Mouse (Mus musculus): ENCODE results near the gene Spata6. TPM values are rescaled to one million over a fixed set of nuclear protein-coding genes. Genes with fewer than 3 reads are reported as not detected.

Spata6 gene
- polyA plus RNA-seq, 1 experiment = 8.2 TPM

GRCm38 (mm10) chr4:111852626-111853025 is 132.8 kb downstream of the Spata6 start:
- no peak for TF ChIP-seq CTCF (IDR thresholded peaks at IDR 0.05; ENCODE audit: borderline replicate concordance, insufficient read depth, low read depth, low read length)
- no peak for TF ChIP-seq POLR2A (IDR thresholded peaks at IDR 0.05; ENCODE audit: borderline replicate concordance, insufficient read depth, low read length)
- H3K4me1 ChIP-seq (ENCODE audit: control insufficient read depth, insufficient read depth, low read length) = no peaks in the 10 kb centered on the region
- no peak for DNase-seq
- H3K27ac ChIP-seq (ENCODE audit: insufficient read depth, low read length) = no peak overlapping the region
- no peak overlapping the region for H3K4me3 ChIP-seq (replicated peaks; ENCODE audit: insufficient read depth, low read depth, low read length)
- H3K27me3 ChIP-seq (ENCODE audit: control insufficient read depth, insufficient read depth, low read length) = no peaks in the 10 kb centered on the region

DNA sequence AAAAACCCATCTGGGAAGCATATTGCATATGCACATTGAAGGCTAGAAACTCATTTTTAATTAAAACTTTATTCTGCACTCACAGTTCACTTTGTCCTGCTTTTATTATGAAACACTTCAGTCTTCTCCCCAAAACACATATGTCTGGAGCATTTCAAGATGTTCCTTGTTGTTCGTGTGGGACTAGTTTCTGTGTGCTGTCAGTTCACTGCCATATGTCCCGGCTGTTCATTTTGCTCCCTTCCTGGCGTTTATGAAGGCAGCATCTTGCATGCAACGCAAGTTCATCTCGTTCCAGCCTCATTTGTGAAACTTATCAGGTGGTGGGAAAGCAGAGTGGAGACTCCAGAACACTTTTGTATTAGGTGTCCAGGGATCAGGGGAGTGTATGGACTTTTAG is 146.9 kb downstream of the Spata6 start:
- TF ChIP-seq CTCF (IDR thresholded peaks at IDR 0.05; ENCODE audit: borderline replicate concordance, insufficient read depth, low read depth, low read length) = no peak
- no peak for TF ChIP-seq POLR2A (IDR thresholded peaks at IDR 0.05; ENCODE audit: borderline replicate concordance, insufficient read depth, low read length)
- Histone ChIP-seq H3K27me3 (ENCODE audit: control insufficient read depth, insufficient read depth, low read length) (no peaks in the 10 kb centered on the region), H3K27ac (ENCODE audit: insufficient read depth, low read length) (no peak overlapping the region), H3K4me3 (replicated peaks; ENCODE audit: insufficient read depth, low read depth, low read length) (no peak overlapping the region), H3K4me1 (ENCODE audit: control insufficient read depth, insufficient read depth, low read length) (no peaks in the 10 kb centered on the region)
- DNase-seq = no peak
- 67% methylated on average over 5 of the region's 5 CpGs for WGBS

- no peaks in the 10 kb centered on the region for H3K4me1 ChIP-seq (ENCODE audit: control insufficient read depth, insufficient read depth, low read length)
- H3K27ac ChIP-seq (ENCODE audit: insufficient read depth, low read length) = no peak overlapping the region
- WGBS = 48% methylated on average over 2 of the region's 2 CpGs
- no peak overlapping the region for H3K4me3 ChIP-seq (replicated peaks; ENCODE audit: insufficient read depth, low read depth, low read length)
- TF ChIP-seq POLR2A (IDR thresholded peaks at IDR 0.05; ENCODE audit: borderline replicate concordance, insufficient read depth, low read length) (no peak), CTCF (IDR thresholded peaks at IDR 0.05; ENCODE audit: borderline replicate concordance, insufficient read depth, low read depth, low read length) (no peak)
- DNase-seq = no peak
- no peaks in the 10 kb centered on the region for H3K27me3 ChIP-seq (ENCODE audit: control insufficient read depth, insufficient read depth, low read length)
Measured at GRCm38 (mm10) chr4:111867743-111868401, 148.1 kb downstream of the Spata6 start.

Other genes starting within 250 kb of the Spata6 start
- gene Slc5a9, start 182.9 kb downstream of the Spata6 start, polyA plus RNA-seq (2012; rRNA removed) = not detected in 2 replicates
- not detected in 2 replicates for gene Skint8, start 199.4 kb downstream of the Spata6 start, polyA plus RNA-seq (2012; rRNA removed)

Measured in cerebellum, adult 2 months (tissue).